Mouse (Mus musculus) neural tube, embryonic 15.5 days (tissue): Measurements from ENCODE around the gene Cebpzos. TPM values are rescaled to one million over a fixed set of nuclear protein-coding genes. Genes with fewer than 3 reads are reported as not detected.
A peak's percentile ranks its signal among the peaks of the same experiment; 100 is the strongest.

Experiments used
- ATAC-seq: fragments of 200-750 bp; cut with Nextera tagmentation; 2 replicates; pipeline ENCODE4 v1.8.0; 2017; ENCODE audit warnings: mild to moderate bottlenecking, moderate TSS enrichment, moderate library complexity; ENCODE audit not compliant: low FRiP score
- H3K27ac ChIP-seq: fragments of 300-500 bp; sonication (generic); replicated peaks from 2 replicates; pipeline ENCODE4 v1.5.1; 2015; ENCODE audit warnings: mild to moderate bottlenecking, inconsistent platforms
- H3K27me3 ChIP-seq: fragments of 300-500 bp; sonication (generic); replicated peaks from 2 replicates; pipeline ENCODE4 v1.6.1; 2015; ENCODE audit warnings: inconsistent platforms
- H3K36me3 ChIP-seq: fragments of 300-500 bp; sonication (generic); 2 replicates; pipeline ENCODE4 v1.6.1; 2015; ENCODE audit warnings: inconsistent platforms
- H3K4me1 ChIP-seq: fragments of 300-500 bp; sonication (generic); 2 replicates; pipeline ENCODE4 v1.6.1; 2015; ENCODE audit warnings: inconsistent platforms
- H3K4me2 ChIP-seq: fragments of 300-500 bp; sonication (generic); 2 replicates; pipeline ENCODE4 v1.6.1; 2015; ENCODE audit warnings: inconsistent platforms, mild to moderate bottlenecking, moderate library complexity
- H3K4me3 ChIP-seq: fragments of 300-500 bp; sonication (generic); replicated peaks from 2 replicates; pipeline ENCODE4 v1.5.1; 2015; ENCODE audit warnings: mild to moderate bottlenecking, inconsistent platforms
- H3K9ac ChIP-seq: fragments of 300-500 bp; sonication (generic); replicated peaks from 2 replicates; pipeline ENCODE4 v1.6.1; 2015; ENCODE audit warnings: mild to moderate bottlenecking, inconsistent platforms
- H3K9me3 ChIP-seq: fragments of 300-500 bp; sonication (generic); replicated peaks from 2 replicates; pipeline ENCODE4 v1.6.1; 2016; ENCODE audit warnings: inconsistent platforms
- WGBS: fragments of 180-500 bp; shearing (Covaris S2); methylation state at CpG from one replicate; pipeline ENCODE4 v1.1.7; 2015; ENCODE audit warnings: mixed read lengths; 5-methylcytosine and 5-hydroxymethylcytosine counted together
- polyA plus RNA-seq: library from polyadenylated mRNA; unstranded; fragments of >200 nt; fragmentation: Nextera tagmentation; extraction: Ambion mirVana; gene quantifications from 2 replicates; pipeline ENCODE4 v1.2.1, GENCODE M21; 2015

Gene Cebpzos
- polyA plus RNA-seq, 1 experiment from 2014 or later: 125 TPM

DNA sequence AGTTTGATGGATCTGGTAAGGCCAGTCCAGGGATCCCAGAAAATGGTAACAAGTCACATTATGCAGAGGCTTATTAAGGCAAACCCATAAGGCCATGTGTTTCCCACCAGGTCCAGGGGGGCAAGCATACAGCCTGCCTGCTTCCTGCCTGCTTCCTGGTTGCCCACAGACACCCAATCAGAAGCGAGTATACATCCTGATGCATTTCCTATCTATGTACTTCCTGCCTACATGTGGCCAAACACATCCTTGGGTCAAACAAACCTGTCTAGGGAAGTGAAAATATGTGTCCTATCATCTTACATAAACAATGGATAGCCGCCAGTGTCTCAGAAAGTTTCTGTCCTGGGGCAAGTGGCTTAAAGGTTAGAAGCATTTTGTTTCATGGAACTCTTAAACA lies 13.1 kb upstream of the Cebpzos start:
- H3K27me3 ChIP-seq: no peaks in the 10 kb centered on the region
- no peaks in the 10 kb centered on the region for H3K9me3 ChIP-seq
- 90% methylated on average over 2 of the region's 2 CpGs for WGBS
- no peak for ATAC-seq
- no peak overlapping the region for H3K9ac ChIP-seq
- no peak overlapping the region for H3K4me3 ChIP-seq
- H3K36me3 ChIP-seq: no peaks in the 10 kb centered on the region
- no peaks in the 10 kb centered on the region for H3K4me1 ChIP-seq
- H3K27ac ChIP-seq: no peak overlapping the region
- no peak overlapping the region for H3K4me2 ChIP-seq

DNA sequence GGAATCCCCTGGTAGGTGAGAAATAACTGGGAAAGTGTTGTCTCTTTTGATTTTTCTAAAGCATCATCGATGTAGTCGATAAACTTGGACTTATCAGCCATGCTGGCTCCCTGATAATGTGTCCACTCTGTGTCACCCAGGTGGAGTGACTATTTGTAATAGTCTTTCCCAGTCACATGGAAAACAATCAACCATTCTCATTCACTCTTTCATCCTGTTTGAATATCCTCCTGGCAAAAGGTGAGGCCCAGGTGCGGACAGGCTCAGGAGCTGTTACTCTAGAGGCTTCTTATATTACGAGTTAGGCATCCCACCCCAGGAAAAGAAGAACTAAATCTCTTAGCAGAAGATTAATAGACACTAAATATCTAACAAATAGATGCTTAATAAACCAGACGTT lies 9.4 kb upstream of the Cebpzos start, which contains the start of gene Sult6b1:
Gene Sult6b1 (minus strand): TSS at position 101 of the 400 bp plus-strand sequence.
- H3K4me2 ChIP-seq: no peak within 1 kb of the TSS
- H3K27ac ChIP-seq: no peak within 1 kb of the TSS
- no peaks in the 10 kb centered on the region for H3K4me1 ChIP-seq
- H3K27me3 ChIP-seq: no peaks in the 10 kb centered on the region
- H3K9ac ChIP-seq: no peak within 1 kb of the TSS
- H3K4me3 ChIP-seq: no peak within 1 kb of the TSS
- no peaks in the 10 kb centered on the region for H3K36me3 ChIP-seq
- ATAC-seq: no peak
- H3K9me3 ChIP-seq: no peaks in the 10 kb centered on the region
- WGBS: 88% methylated on average over 5 of the region's 5 CpGs

DNA sequence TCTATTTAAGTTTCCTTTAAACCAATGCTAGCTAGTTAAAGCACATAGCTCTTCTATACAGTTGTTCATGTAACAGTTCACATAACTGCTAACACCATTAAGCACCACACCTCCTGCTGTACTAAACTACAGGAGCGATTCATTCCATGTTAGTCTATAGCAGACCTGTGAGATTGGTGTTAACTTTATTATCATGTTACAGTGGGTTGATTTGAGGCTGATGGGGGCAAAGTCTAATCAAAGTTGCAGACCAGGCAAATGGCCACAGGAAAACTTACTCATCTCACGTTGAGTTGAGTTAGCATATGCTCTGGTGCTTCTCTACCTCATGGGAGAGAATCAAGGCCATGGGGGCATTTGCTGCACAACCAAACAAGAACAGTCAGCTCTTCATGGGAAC lies 6.9 kb upstream of the Cebpzos start:
- Histone ChIP-seq H3K4me2 (no peak overlapping the region), H3K4me3 (no peak overlapping the region), H3K36me3 (no peaks in the 10 kb centered on the region), H3K9me3 (no peaks in the 10 kb centered on the region), H3K9ac (no peak overlapping the region), H3K27me3 (no peaks in the 10 kb centered on the region), H3K27ac (no peak overlapping the region), H3K4me1 (no peaks in the 10 kb centered on the region)
- no peak for ATAC-seq
- 85% methylated on average over 2 of the region's 2 CpGs for WGBS

DNA sequence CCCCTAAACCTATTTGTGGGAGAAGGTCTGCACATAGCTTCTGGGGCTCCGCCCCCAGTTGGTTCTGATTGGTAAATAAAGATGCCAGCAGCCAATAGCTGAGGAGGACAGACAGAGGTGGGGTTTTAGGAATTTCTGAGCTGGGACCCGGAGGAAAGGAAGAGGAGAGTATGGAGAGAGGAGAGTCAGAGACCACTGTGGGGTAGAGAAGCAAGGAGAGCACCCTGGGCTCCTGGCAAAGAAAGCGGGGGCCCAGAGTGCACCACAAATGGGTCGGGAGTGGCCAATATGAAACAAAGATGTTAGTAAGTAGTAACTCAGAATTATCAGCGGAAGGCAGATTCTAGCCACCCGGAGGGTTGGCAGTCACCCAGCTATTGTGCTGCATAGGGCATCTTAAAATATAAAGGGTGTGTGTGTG lies 3.4 kb upstream of the Cebpzos start:
- H3K9me3 ChIP-seq: no peaks in the 10 kb centered on the region
- no peak overlapping the region for H3K9ac ChIP-seq
- peak overlapping the region; percentile 41 for H3K4me3 ChIP-seq
- H3K36me3 ChIP-seq: no peaks in the 10 kb centered on the region
- 34% methylated on average over 6 of the region's 6 CpGs for WGBS
- peak overlapping the region; percentile 33 for H3K27ac ChIP-seq
- ATAC-seq: peak; percentile 43
- no peaks in the 10 kb centered on the region for H3K27me3 ChIP-seq
- H3K4me1 ChIP-seq: peaks cover 16% of the 10 kb centered on the region
- peak overlapping the region; percentile 54 for H3K4me2 ChIP-seq

DNA sequence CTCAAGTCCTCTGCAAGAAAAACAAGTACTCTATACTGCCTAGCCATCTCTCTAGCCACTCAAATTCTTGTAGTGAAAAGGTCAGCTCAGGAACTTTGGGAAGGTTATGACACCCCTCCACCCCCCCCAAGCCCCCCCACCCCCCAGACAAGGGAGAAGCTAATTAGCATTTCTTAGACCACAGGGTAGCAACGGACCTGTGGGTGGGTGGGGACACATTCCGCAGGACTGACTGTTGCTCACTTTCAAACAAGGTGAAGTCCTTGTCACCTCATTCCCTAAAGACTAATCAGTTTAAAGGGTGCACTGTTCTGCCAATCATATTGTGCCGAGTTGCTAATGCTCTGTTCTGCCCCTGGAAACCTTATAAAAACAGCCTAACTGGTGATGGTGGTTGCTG lies 2.4 kb upstream of the Cebpzos start:
- WGBS: 69% methylated on average over 3 of the region's 3 CpGs
- H3K4me1 ChIP-seq: peaks cover 16% of the 10 kb centered on the region
- H3K9me3 ChIP-seq: no peaks in the 10 kb centered on the region
- ATAC-seq: no peak
- H3K27me3 ChIP-seq: no peaks in the 10 kb centered on the region
- H3K36me3 ChIP-seq: peaks cover 2% of the 10 kb centered on the region; the same call in 1 of the 2 replicates
- H3K9ac ChIP-seq: no peak overlapping the region
- no peak overlapping the region for H3K4me2 ChIP-seq
- H3K27ac ChIP-seq: no peak overlapping the region
- H3K4me3 ChIP-seq: no peak overlapping the region

DNA sequence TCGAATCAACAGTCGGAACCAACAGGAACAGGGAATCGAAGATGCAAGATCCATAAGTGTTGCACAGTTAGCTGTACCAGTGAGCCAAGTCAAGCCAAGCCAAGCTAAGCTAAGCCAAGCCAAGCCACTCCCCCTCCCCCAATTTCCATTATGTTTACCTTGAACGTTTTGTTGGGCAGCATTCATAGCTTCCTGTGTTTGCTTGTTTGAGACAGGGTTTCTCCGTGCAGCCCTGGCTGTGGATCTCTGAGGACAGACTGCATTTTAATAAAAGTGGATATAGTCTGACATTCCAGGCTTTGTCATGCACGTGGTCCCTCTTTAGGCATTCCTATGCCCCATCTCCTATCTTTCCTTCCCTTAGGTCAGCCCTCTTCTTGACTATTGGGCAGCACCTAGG lies 528 bp upstream of the Cebpzos start:
- peak overlapping the region; percentile 80 for H3K4me3 ChIP-seq
- peak overlapping the region; percentile 82 for H3K4me2 ChIP-seq
- 57% methylated on average over 6 of the region's 6 CpGs for WGBS
- peak overlapping the region; percentile 90 for H3K27ac ChIP-seq
- H3K9ac ChIP-seq: peak overlapping the region; percentile 87
- H3K4me1 ChIP-seq: peaks cover 16% of the 10 kb centered on the region
- H3K36me3 ChIP-seq: peaks cover 17% of the 10 kb centered on the region
- no peaks in the 10 kb centered on the region for H3K27me3 ChIP-seq
- ATAC-seq: peak; percentile 40
- no peaks in the 10 kb centered on the region for H3K9me3 ChIP-seq

DNA sequence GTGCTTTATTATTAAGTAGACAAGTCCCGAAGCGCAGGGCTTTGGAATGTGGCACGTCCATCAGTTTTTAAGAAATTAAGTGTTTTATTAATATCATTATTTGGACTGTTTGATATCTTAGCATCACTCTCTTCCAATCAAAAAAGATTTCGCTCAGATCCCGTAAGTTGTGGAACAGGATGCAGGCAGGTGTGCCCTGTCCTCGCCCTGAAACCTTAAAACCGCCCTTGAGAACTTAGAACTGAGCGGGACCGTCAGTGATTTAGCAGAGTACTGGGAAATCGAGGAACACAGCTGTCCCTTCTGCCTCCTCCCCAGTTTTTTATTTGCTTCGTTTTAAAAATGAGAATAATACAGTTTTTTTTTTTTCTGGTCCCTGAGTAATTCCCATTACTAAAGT lies 599 bp downstream of the Cebpzos start:
- H3K9me3 ChIP-seq: no peaks in the 10 kb centered on the region
- H3K27ac ChIP-seq: peak overlapping the region; percentile 90
- peak overlapping the region; percentile 80 for H3K4me3 ChIP-seq
- H3K36me3 ChIP-seq: peaks cover 27% of the 10 kb centered on the region
- H3K27me3 ChIP-seq: no peaks in the 10 kb centered on the region
- ATAC-seq: no peak
- peak overlapping the region; percentile 82 for H3K4me2 ChIP-seq
- 2% methylated on average over 11 of the region's 11 CpGs for WGBS
- H3K4me1 ChIP-seq: peaks cover 16% of the 10 kb centered on the region
- H3K9ac ChIP-seq: peak overlapping the region; percentile 87

DNA sequence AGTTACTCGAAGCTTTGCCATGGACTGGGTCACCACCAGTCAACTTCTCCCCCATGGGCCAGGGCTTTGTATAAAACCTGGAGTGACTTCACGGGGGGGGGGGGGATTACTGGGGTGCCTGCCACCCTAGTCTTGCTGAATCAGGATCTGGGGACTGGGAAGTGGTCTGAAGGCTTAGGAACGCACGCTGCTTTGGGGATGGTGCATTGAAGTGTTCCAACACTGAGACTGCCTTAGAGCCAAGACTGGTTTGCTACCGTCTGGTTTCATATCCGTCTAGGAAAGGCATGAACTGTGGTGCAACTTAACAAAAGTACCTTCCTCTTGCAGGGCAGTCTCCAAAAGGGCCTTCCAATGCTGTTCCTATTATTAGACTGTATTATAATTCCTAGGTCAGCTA lies 1.4 kb downstream of the Cebpzos start:
- Histone ChIP-seq H3K27ac (no peak overlapping the region), H3K4me1 (peaks cover 16% of the 10 kb centered on the region), H3K4me2 (peak overlapping the region; percentile 82), H3K36me3 (peaks cover 34% of the 10 kb centered on the region), H3K4me3 (peak overlapping the region; percentile 80; the same call in 1 of the 2 replicates), H3K9me3 (no peaks in the 10 kb centered on the region), H3K27me3 (no peaks in the 10 kb centered on the region), H3K9ac (no peak overlapping the region)
- ATAC-seq: no peak
- WGBS: 51% methylated on average over 6 of the region's 6 CpGs

DNA sequence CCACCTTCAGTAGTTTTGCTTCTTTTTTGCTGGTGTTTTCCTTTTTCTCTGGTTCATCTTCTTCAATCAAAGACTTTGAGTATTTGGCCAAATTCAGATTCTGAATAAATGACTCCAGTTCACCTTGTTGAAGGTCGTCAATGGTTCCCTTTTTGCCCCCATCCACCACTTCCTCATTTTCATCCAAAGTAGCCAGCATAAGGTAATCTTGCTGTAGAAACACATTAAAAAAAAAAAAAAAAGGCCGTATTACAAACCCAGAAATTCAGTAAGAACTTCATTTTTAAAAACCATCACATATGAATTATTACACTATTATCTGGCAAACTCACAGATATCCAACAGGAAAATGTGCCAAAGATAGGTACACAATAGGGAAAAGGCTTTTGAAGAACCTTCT lies 19.6 kb downstream of the Cebpzos start:
- H3K27ac ChIP-seq: no peak overlapping the region
- H3K9me3 ChIP-seq: no peaks in the 10 kb centered on the region
- ATAC-seq: no peak
- H3K4me2 ChIP-seq: peak overlapping the region; percentile 75
- peaks cover 46% of the 10 kb centered on the region for H3K36me3 ChIP-seq
- peaks cover 44% of the 10 kb centered on the region for H3K4me1 ChIP-seq
- H3K4me3 ChIP-seq: peak overlapping the region; percentile 93
- peak overlapping the region; percentile 83 for H3K9ac ChIP-seq
- H3K27me3 ChIP-seq: no peaks in the 10 kb centered on the region
- 91% methylated on average over 2 of the region's 2 CpGs for WGBS

DNA sequence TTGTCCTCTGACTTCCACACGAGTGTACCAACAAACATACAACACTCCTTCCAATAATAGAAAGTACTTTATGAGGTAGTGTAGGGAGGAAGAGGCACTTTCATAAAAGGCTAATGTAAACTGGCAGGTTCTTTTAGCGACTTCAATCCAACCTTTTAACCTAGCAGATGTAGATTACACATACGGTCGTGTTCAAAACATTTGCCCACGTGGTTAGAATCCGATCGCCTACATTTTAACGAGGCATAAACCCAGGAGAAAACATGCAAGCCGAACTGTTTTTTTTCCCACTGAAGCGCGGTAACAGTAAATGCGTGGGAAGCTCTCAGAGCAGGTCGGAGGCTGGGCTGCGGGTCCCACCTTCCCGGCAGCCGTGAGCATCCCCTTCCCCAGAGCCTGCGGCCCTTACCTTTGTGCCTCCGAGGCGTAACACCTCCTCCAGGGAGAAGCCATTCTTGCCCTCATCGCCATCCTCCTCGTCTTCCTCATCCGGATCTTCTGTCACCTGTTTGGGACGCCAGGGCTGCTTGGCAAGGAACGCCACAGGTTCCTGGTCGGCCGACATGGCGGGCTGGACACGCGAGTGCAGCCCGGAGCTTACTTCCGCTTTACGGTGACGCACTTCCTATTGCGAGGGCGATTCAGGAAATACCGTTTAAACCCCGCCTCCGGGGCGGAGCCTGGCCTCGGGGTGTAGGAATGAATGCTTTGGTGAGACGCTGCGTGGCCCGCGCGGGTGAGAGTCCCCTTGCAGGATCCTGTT lies 20.3 kb downstream of the Cebpzos start, which contains the start of the genes Cebpz and Ndufaf7:
Gene Cebpz (minus strand): TSS at position 601 of the 763 bp plus-strand sequence.
Gene Ndufaf7 (plus strand): TSS at position 671 of the 763 bp plus-strand sequence.
- Histone ChIP-seq H3K9me3 (no peaks in the 10 kb centered on the region), H3K27me3 (no peaks in the 10 kb centered on the region), H3K36me3 (peaks cover 42% of the 10 kb centered on the region), H3K9ac (peak within 1 kb of the TSS; percentile 83), H3K4me3 (peak within 1 kb of the TSS; percentile 93), H3K4me1 (peaks cover 44% of the 10 kb centered on the region), H3K27ac (peak within 1 kb of the TSS; percentile 85), H3K4me2 (peak within 1 kb of the TSS; percentile 75)
- under 1% methylated on average over 45 of the region's 45 CpGs for WGBS
- peak; percentile 100 for ATAC-seq

DNA sequence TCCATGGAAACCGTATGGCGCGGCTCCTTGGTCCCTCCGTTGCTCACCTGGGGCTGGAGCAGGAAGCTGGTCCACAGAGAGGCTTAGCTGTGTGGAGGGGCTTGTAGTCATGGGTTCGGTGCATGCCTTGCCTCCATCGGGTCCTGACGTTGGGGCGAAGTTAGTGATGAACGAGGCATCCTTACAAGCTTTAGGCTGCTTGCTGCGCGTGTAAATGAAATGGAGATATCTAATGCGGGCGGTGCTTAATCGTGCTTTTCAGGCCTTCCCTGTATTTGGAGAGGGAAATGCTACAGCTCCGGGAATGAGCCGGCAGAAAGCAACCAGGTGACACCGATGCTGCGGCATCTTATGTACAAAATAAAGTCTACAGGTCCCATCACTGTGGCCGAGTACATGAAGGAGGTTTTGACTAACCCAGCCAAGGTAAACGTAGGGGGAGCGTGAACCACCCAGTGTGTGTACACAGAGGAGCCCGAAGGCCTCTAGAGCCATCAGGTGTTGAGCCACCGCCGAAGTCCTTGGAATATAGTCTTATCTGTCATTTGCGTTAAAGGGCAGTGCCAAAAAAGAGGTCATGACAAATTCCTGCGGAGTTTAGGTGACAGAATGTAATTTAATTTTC lies 21.0 kb downstream of the Cebpzos start:
- Histone ChIP-seq H3K4me2 (peak overlapping the region; percentile 75), H3K9ac (peak overlapping the region; percentile 83), H3K4me3 (peak overlapping the region; percentile 93), H3K4me1 (peaks cover 44% of the 10 kb centered on the region), H3K27ac (peak overlapping the region; percentile 85), H3K27me3 (no peaks in the 10 kb centered on the region), H3K9me3 (no peaks in the 10 kb centered on the region), H3K36me3 (peaks cover 42% of the 10 kb centered on the region)
- ATAC-seq: peak; percentile 60
- 8% methylated on average over 26 of the region's 26 CpGs for WGBS

DNA sequence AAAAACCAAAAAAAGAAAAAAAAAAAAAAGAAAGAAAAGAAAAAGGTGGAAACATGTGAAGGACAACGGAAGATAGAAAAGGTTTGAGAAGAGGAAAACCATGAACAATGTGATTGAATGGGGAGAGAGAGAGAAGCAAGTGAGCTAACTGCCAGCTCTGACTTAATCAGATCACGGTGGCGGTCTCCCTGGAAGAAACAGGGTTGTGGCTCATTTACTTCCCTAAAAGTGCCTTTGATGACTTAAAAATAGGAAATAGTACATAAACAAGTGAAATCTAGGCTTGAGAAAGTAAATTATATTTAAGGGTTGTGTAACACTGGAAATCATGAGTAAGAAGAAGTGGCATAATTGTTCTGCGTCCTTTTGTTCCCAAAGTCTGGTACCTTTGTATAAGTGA lies 22.6 kb downstream of the Cebpzos start:
- no peak overlapping the region for H3K4me2 ChIP-seq
- H3K9ac ChIP-seq: no peak overlapping the region
- H3K36me3 ChIP-seq: peaks cover 43% of the 10 kb centered on the region
- no peak overlapping the region for H3K27ac ChIP-seq
- ATAC-seq: no peak
- no peak overlapping the region for H3K4me3 ChIP-seq
- no peaks in the 10 kb centered on the region for H3K9me3 ChIP-seq
- WGBS: 92% methylated on average over 4 of the region's 4 CpGs
- H3K4me1 ChIP-seq: peaks cover 31% of the 10 kb centered on the region
- H3K27me3 ChIP-seq: no peaks in the 10 kb centered on the region
